Comparison of ENCODE assay signal across 7 mouse cellular contexts in genomic region chr17:84140822-84141507, GRCm38 (mm10). TPM values are rescaled to one million over a fixed set of nuclear protein-coding genes. Genes with fewer than 3 reads are reported as not detected.
DNase-seq lines count a peak whose midpoint lies in the region; ATAC-seq lines count a peak whose summit lies in the region.

No protein-coding gene starts in this region.

- no peak for ATAC-seq in liver, embryonic 15.5 days (ENCODE audit: insufficient read depth)

- H3K36me3 ChIP-seq in liver, embryonic 15.5 days (replicated peaks) = no peaks in the 10 kb centered on the region

- H3K4me1 ChIP-seq in liver, embryonic 15.5 days (replicated peaks) = peaks cover 94% of the 10 kb centered on the region

- no peak overlapping the region for H3K4me2 ChIP-seq in liver, embryonic 15.5 days

- no peak overlapping the region for H3K9ac ChIP-seq in liver, embryonic 15.5 days

- DNase-seq in 416B (ENCODE audit: low read depth) (peak; percentile 80), NIH3T3 (ENCODE audit: low read depth) (peak; percentile 43)
- DNase-seq in heart, postnatal 14 days = peak; percentile 36 to 52
- DNase-seq in left cerebral cortex, adult 8-10 months (ENCODE audit: low spot score in 2 of 2) = no peak
- no peak for DNase-seq in gastrocnemius, adult 8-10 months (ENCODE audit: low spot score in 2 of 2)
- DNase-seq in cerebellum, postnatal 4 days (ENCODE audit: low spot score in 2 of 2) = no peak

- 41% methylated on average over 10 of the region's 10 CpGs for WGBS in liver, embryonic 15.5 days (ENCODE audit: insufficient replicate concordance)

- peak overlapping the region; percentile 70 for H3K27ac ChIP-seq in liver, embryonic 15.5 days (replicated peaks)

- no peak overlapping the region for H3K4me3 ChIP-seq in liver, embryonic 15.5 days (replicated peaks)

- H3K9me3 ChIP-seq in liver, embryonic 15.5 days (replicated peaks) = no peaks in the 10 kb centered on the region

- no peaks in the 10 kb centered on the region for H3K27me3 ChIP-seq in liver, embryonic 15.5 days

- intact Hi-C loops in heart, postnatal 14 days (cut with DNase I) = no loop called here

RNA-seq across cellular contexts. Expression of gene Zfp36l2, which starts 46.8 kb away (rescaled TPM):
- total RNA-seq in heart, postnatal 14 days (2021) = 10 to 100 TPM; 30.3 to 33.3 TPM
- polyA plus RNA-seq in liver, embryonic 15.5 days (2015; fragmentation: Nextera tagmentation; extraction: Ambion mirVana) = 6.8 and 7.4 TPM in 2 replicates
- total RNA-seq in left cerebral cortex, adult 8-10 months (2022) = 10 to 100 TPM; 19.9 to 27.1 (median 24.2) TPM
- 10 to 100 TPM in 1 of 4 experiments, 1 to 10 TPM in 3; 5.1 to 10.3 (median 7.5) TPM for total RNA-seq in gastrocnemius, adult 8-10 months (2022)

Comparison
In these comparisons a context has a peak if more than half of its experiments do, and no peak if none do; other contexts are left out.
1. DNase-seq: peak in 416B (single experiment), NIH3T3 (single experiment) and heart, postnatal 14 days (2 of 2); none in left cerebral cortex, adult 8-10 months (0 of 2), gastrocnemius, adult 8-10 months (0 of 2) and cerebellum, postnatal 4 days (0 of 2).